Comparison of ENCODE assay signal across 19 mouse cellular contexts in genomic region chr13:32701564-32701963, GRCm38 (mm10).
DNase-seq lines count a peak whose midpoint lies in the region; ATAC-seq and TF ChIP-seq lines count a peak whose summit lies in the region.
"Had no signal": no experiment of that assay in that cellular context is flagged by ENCODE, and none has a peak within 500 bp of the region (broad histone marks: within the 10 kb centered on the region; RNA-seq: fewer than 3 reads in every experiment).

No protein-coding gene starts in this region.

- H3K4me3 ChIP-seq in heart, adult 2 months = no peak overlapping the region
- no peak overlapping the region for H3K4me3 ChIP-seq in limb, embryonic 14.5 days (replicated peaks; ENCODE audit: low read length)
- no peak overlapping the region for H3K4me3 ChIP-seq in limb, embryonic 10.5 days
- no peak overlapping the region for H3K4me3 ChIP-seq in embryonic facial prominence, embryonic 14.5 days (ENCODE audit: low read depth, low read length)
- no peak overlapping the region for H3K4me3 ChIP-seq in embryonic facial prominence, embryonic 15.5 days (replicated peaks)
- H3K4me3 ChIP-seq: forebrain, embryonic 13.5 days; forebrain, embryonic 15.5 days had no signal

- no peak for TF ChIP-seq POLR2A in heart, adult 2 months (IDR thresholded peaks at IDR 0.05; ENCODE audit: insufficient read depth, low read depth, low read length)
- TF ChIP-seq POLR2A in limb, embryonic 14.5 days (IDR thresholded peaks at IDR 0.05; ENCODE audit: borderline replicate concordance, extremely low read depth, insufficient read depth, insufficient read length) = no peak

- H3K4me1 ChIP-seq in heart, adult 2 months (ENCODE audit: control insufficient read depth, insufficient read depth, low read length) = no peaks in the 10 kb centered on the region
- peaks cover 7% of the 10 kb centered on the region for H3K4me1 ChIP-seq in limb, embryonic 14.5 days (ENCODE audit: control insufficient read depth, insufficient read depth, low read length)
- peaks cover 7% of the 10 kb centered on the region for H3K4me1 ChIP-seq in limb, embryonic 10.5 days
- H3K4me1 ChIP-seq in embryonic facial prominence, embryonic 14.5 days (ENCODE audit: control insufficient read depth, insufficient read depth, low read length) = 0 out of 2 replicates have a peak, but pooled peaks cover 10% of the 10 kb centered on the region
- peaks cover 12% of the 10 kb centered on the region for H3K4me1 ChIP-seq in embryonic facial prominence, embryonic 15.5 days
- H3K4me1 ChIP-seq: forebrain, embryonic 13.5 days; forebrain, embryonic 15.5 days had no signal

- no peak overlapping the region for H3K9ac ChIP-seq in heart, adult 2 months (ENCODE audit: low read depth, low read length)
- no peak overlapping the region for H3K9ac ChIP-seq in limb, embryonic 14.5 days (ENCODE audit: low read depth, low read length, severe bottlenecking)
- H3K9ac ChIP-seq in embryonic facial prominence, embryonic 14.5 days (ENCODE audit: low read depth, low read length) = no peak overlapping the region
- no peak overlapping the region for H3K9ac ChIP-seq in embryonic facial prominence, embryonic 15.5 days
- H3K9ac ChIP-seq: forebrain, embryonic 13.5 days; forebrain, embryonic 15.5 days; forebrain, postnatal 0 days had no signal

- TF ChIP-seq EP300 in heart, adult 2 months (IDR thresholded peaks at IDR 0.05; ENCODE audit: insufficient read depth, low read depth, low read length) = no peak

- no peak overlapping the region for H3K4me2 ChIP-seq in limb, embryonic 14.5 days (replicated peaks; ENCODE audit: low read depth, low read length, severe bottlenecking)
- H3K4me2 ChIP-seq in embryonic facial prominence, embryonic 14.5 days (ENCODE audit: low read depth, low read length) = no peak overlapping the region
- no peak overlapping the region for H3K4me2 ChIP-seq in embryonic facial prominence, embryonic 15.5 days (replicated peaks)
- H3K4me2 ChIP-seq: forebrain, embryonic 13.5 days; forebrain, embryonic 15.5 days had no signal

- no peak for ATAC-seq in limb, embryonic 14.5 days (ENCODE audit: low FRiP score, low read depth)
- ATAC-seq in embryonic facial prominence, embryonic 14.5 days (ENCODE audit: low read depth) = peak; percentile 60; the same call in 1 of the 2 replicates
- ATAC-seq in embryonic facial prominence, embryonic 15.5 days (ENCODE audit: insufficient number of reproducible peaks, low FRiP score, low TSS enrichment, low read depth) = peak; percentile 51; the same call in 1 of the 2 replicates
- ATAC-seq: forebrain, embryonic 13.5 days; forebrain, embryonic 15.5 days; forebrain, postnatal 0 days had no signal

- no peak overlapping the region for H3K27ac ChIP-seq in heart, adult 2 months
- H3K27ac ChIP-seq in limb, embryonic 14.5 days (replicated peaks; ENCODE audit: low read depth, low read length) = no peak overlapping the region
- H3K27ac ChIP-seq in limb, embryonic 10.5 days = no peak overlapping the region
- no peak overlapping the region for H3K27ac ChIP-seq in embryonic facial prominence, embryonic 14.5 days (replicated peaks; ENCODE audit: low read depth, low read length)
- 0 out of 2 replicates have a peak overlapping the region, but pooled peaks have one; percentile 11 for H3K27ac ChIP-seq in embryonic facial prominence, embryonic 15.5 days (replicated peaks)
- H3K27ac ChIP-seq: forebrain, embryonic 13.5 days; forebrain, embryonic 15.5 days had no signal

- H3K27me3 ChIP-seq in heart, adult 2 months (ENCODE audit: control insufficient read depth, insufficient read depth, low read length) = no peaks in the 10 kb centered on the region
- H3K27me3 ChIP-seq in limb, embryonic 14.5 days (ENCODE audit: control insufficient read depth, insufficient read depth, low read length) = no peaks in the 10 kb centered on the region
- 0 out of 2 replicates have a peak, but pooled peaks cover 9% of the 10 kb centered on the region for H3K27me3 ChIP-seq in limb, embryonic 10.5 days (ENCODE audit: low read depth, poor library complexity, severe bottlenecking)
- no peaks in the 10 kb centered on the region for H3K27me3 ChIP-seq in embryonic facial prominence, embryonic 14.5 days (replicated peaks; ENCODE audit: control insufficient read depth, insufficient read depth, low read length)
- H3K27me3 ChIP-seq in embryonic facial prominence, embryonic 15.5 days = 0 out of 2 replicates have a peak, but pooled peaks cover 4% of the 10 kb centered on the region
- H3K27me3 ChIP-seq: forebrain, embryonic 13.5 days; forebrain, embryonic 15.5 days had no signal

- H3K9me3 ChIP-seq in limb, embryonic 14.5 days (ENCODE audit: control insufficient read depth, low read length) = no peaks in the 10 kb centered on the region
- H3K9me3 ChIP-seq in limb, embryonic 10.5 days (replicated peaks) = no peaks in the 10 kb centered on the region
- H3K9me3 ChIP-seq in embryonic facial prominence, embryonic 14.5 days (ENCODE audit: control insufficient read depth, low read length) = no peaks in the 10 kb centered on the region
- no peaks in the 10 kb centered on the region for H3K9me3 ChIP-seq in embryonic facial prominence, embryonic 15.5 days (replicated peaks)
- H3K9me3 ChIP-seq: forebrain, embryonic 13.5 days; forebrain, embryonic 15.5 days had no signal

- no peak for TF ChIP-seq CTCF in heart, adult 2 months (IDR thresholded peaks at IDR 0.05)

- no peaks in the 10 kb centered on the region for H3K36me3 ChIP-seq in heart, adult 2 months (ENCODE audit: control insufficient read depth, insufficient read depth, low read length)
- H3K36me3 ChIP-seq in limb, embryonic 14.5 days (ENCODE audit: control insufficient read depth, insufficient read depth, low read length) = no peaks in the 10 kb centered on the region
- no peaks in the 10 kb centered on the region for H3K36me3 ChIP-seq in limb, embryonic 10.5 days
- H3K36me3 ChIP-seq in embryonic facial prominence, embryonic 14.5 days (ENCODE audit: control insufficient read depth, insufficient read depth, low read length) = no peaks in the 10 kb centered on the region
- H3K36me3 ChIP-seq in embryonic facial prominence, embryonic 15.5 days = no peaks in the 10 kb centered on the region
- H3K36me3 ChIP-seq: forebrain, embryonic 15.5 days had no signal

- H3K79me2 ChIP-seq in heart, adult 2 months (replicated peaks; ENCODE audit: control insufficient read depth, insufficient read depth, low read length) = no peaks in the 10 kb centered on the region

- DNase-seq in heart, adult 11 months = peak; percentile 73
- DNase-seq in heart, adult 2 months = no peak
- DNase-seq in limb, embryonic 14.5 days (ENCODE audit: low spot score) = peak; percentile 25
- DNase-seq in limb, embryonic 10.5 days (ENCODE audit: low spot score) = no peak
- peak; percentile 88 for DNase-seq in embryonic facial prominence, embryonic 14.5 days (ENCODE audit: low spot score)
- no peak for DNase-seq in left cerebral cortex, adult 9 months (ENCODE audit: low spot score in 2 of 2)
- no peak for DNase-seq in cerebellum, adult 18-20 months
- DNase-seq: adrenal gland, adult 2 months; adrenal gland, postnatal 10 days; adrenal gland, postnatal 25 days; cerebellum, adult 11 months; cerebellum, adult 2 months; cerebellum, adult 9-10 months; cerebellum, postnatal 10 days; cerebellum, postnatal 25 days; forebrain, postnatal 0 days had no signal

- intact Hi-C loops in heart, adult 2 months (cut with DNase I) = no loop called here

- WGBS in heart, adult 2 months = 66% methylated on average over 1 of the region's 1 CpGs
- WGBS in limb, embryonic 14.5 days = 73% methylated on average over 1 of the region's 1 CpGs
- 87% methylated on average over 1 of the region's 1 CpGs for WGBS in limb, embryonic 10.5 days
- 58% methylated on average over 1 of the region's 1 CpGs for WGBS in embryonic facial prominence, embryonic 14.5 days
- 25% methylated on average over 1 of the region's 1 CpGs for WGBS in embryonic facial prominence, embryonic 15.5 days

Comparison
In these comparisons a context has a peak if more than half of its experiments do, and no peak if none do; other contexts are left out.
1. DNase-seq: peak in heart, adult 11 months (single experiment), limb, embryonic 14.5 days (single experiment) and embryonic facial prominence, embryonic 14.5 days (single experiment); none in heart, adult 2 months (0 of 2), limb, embryonic 10.5 days (single experiment), left cerebral cortex, adult 9 months (0 of 2) and cerebellum, adult 18-20 months (0 of 2).